Mouse (Mus musculus) myocyte (in vitro differentiated cells): ENCODE results near the gene Myo5c. TPM values are rescaled to one million over a fixed set of nuclear protein-coding genes. Genes with fewer than 3 reads are reported as not detected.
"Not testable (repeated sequence)": the region's sequence is repeated elsewhere in the genome, so short reads cannot be mapped to it uniquely, and the experiment has no call there.

Experiments used
- H3K27me3 ChIP-seq: one replicate; pipeline ENCODE4 v1.6.1; 2011; ENCODE audit not compliant: control insufficient read depth, insufficient read depth, insufficient read length
- H3K36me3 ChIP-seq: one replicate; pipeline ENCODE4 v1.6.1; 2011; ENCODE audit not compliant: control insufficient read depth, insufficient read depth
- H3K4me2 ChIP-seq: one replicate; pipeline ENCODE4 v1.6.1; 2011; ENCODE audit warnings: low read depth, control low read depth
- H3K4me3 ChIP-seq: one replicate; pipeline ENCODE4 v1.5.1; 2011; ENCODE audit warnings: mild to moderate bottlenecking, control low read depth, moderate library complexity
- H3K79me2 ChIP-seq: one replicate; pipeline ENCODE4 v1.6.1; 2011; ENCODE audit not compliant: control insufficient read depth, insufficient read depth
- H3ac ChIP-seq: one replicate; pipeline ENCODE4 v1.6.1; 2011; ENCODE audit not compliant: control insufficient read depth, insufficient read length
- CEBPB ChIP-seq: IDR thresholded peaks from 2 replicates; pipeline ENCODE4 v1.6.1; 2011; ENCODE audit warnings: mild to moderate bottlenecking, moderate library complexity; ENCODE audit not compliant: poor library complexity, insufficient read depth, severe bottlenecking
- E2F4 ChIP-seq: IDR thresholded peaks from one replicate; pipeline ENCODE4 v1.6.1; 2011; ENCODE audit warnings: mild to moderate bottlenecking, control low read depth, moderate library complexity; ENCODE audit not compliant: insufficient read depth
- MAX ChIP-seq: IDR thresholded peaks from one replicate; pipeline ENCODE4 v1.6.1; 2011; ENCODE audit warnings: low read depth, mild to moderate bottlenecking, control low read depth
- MYOD1 ChIP-seq, 3 experiments: IDR thresholded peaks; one replicate each; pipeline ENCODE4 v1.6.1; 2011; ENCODE audit warnings: control low read depth in 2 of 3, low read depth in 2 of 3, mild to moderate bottlenecking in 2 of 3, moderate library complexity in 1 of 3; ENCODE audit not compliant: insufficient read length in 2 of 3, control insufficient read depth in 1 of 3
- MYOG ChIP-seq, 3 experiments: IDR thresholded peaks; one replicate each; pipeline ENCODE4 v1.6.1; 2011; ENCODE audit warnings: control low read depth in 2 of 3, low read depth in 2 of 3, mild to moderate bottlenecking in 2 of 3; ENCODE audit not compliant: insufficient read length in 2 of 3, control insufficient read depth in 1 of 3, insufficient read depth in 1 of 3
- POLR2A ChIP-seq: IDR thresholded peaks from one replicate; pipeline ENCODE4 v1.6.1; 2011; ENCODE audit warnings: low read depth, mild to moderate bottlenecking, control low read depth, moderate library complexity; ENCODE audit not compliant: insufficient read length
- POLR2AphosphoS2 ChIP-seq: IDR thresholded peaks from one replicate; pipeline ENCODE4 v1.6.1; 2011; ENCODE audit warnings: low read depth, control low read depth; ENCODE audit not compliant: insufficient read length
- REST ChIP-seq: IDR thresholded peaks from one replicate; pipeline ENCODE4 v1.6.1; 2011; ENCODE audit warnings: mild to moderate bottlenecking, control low read depth, moderate library complexity; ENCODE audit not compliant: insufficient read depth, insufficient read length
- SRF ChIP-seq: IDR thresholded peaks from one replicate; pipeline ENCODE4 v1.6.1; 2011; ENCODE audit warnings: low read depth; ENCODE audit not compliant: control insufficient read depth, insufficient read length
- TCF12 ChIP-seq: IDR thresholded peaks from one replicate; pipeline ENCODE4 v1.6.1; 2011; ENCODE audit warnings: mild to moderate bottlenecking, control low read depth; ENCODE audit not compliant: poor library complexity, insufficient read depth, severe bottlenecking
- TCF3 ChIP-seq: IDR thresholded peaks from one replicate; pipeline ENCODE4 v1.6.1; 2011; ENCODE audit warnings: low read depth, control low read depth; ENCODE audit not compliant: insufficient read length
- USF1 ChIP-seq: IDR thresholded peaks from one replicate; pipeline ENCODE4 v1.6.1; 2011; ENCODE audit warnings: low read depth, mild to moderate bottlenecking, control low read depth, moderate library complexity
- polyA plus RNA-seq: library from polyadenylated mRNA; unstranded; fragments of >200 nt; fragmentation: generic; extraction: Trizol; gene quantifications from one replicate; pipeline ENCODE4 v1.2.1, GENCODE M21; 2012; ENCODE audit warnings: missing spikeins

Myo5c gene
- polyA plus RNA-seq, 1 experiment, result 0.07 TPM

- no peak overlapping the region for H3K4me2 ChIP-seq
- no peaks in the 10 kb centered on the region for H3K79me2 ChIP-seq
- no peak overlapping the region for H3K4me3 ChIP-seq
- H3ac ChIP-seq, result no peak overlapping the region
- H3K27me3 ChIP-seq, result no peaks in the 10 kb centered on the region
- no peak for TF ChIP-seq E2F4
- TF ChIP-seq SRF, result no peak
- TF ChIP-seq MAX, result no peak
- TF ChIP-seq POLR2A, result no peak
- TF ChIP-seq MYOG (IDR thresholded peaks at IDR 0.05; ENCODE audit: control insufficient read depth in 1 of 3, insufficient read depth in 1 of 3, insufficient read length in 2 of 3, low read depth in 2 of 3), result no peak
- no peak for TF ChIP-seq TCF3
- TF ChIP-seq REST, result no peak
- TF ChIP-seq CEBPB, result no peak
- TF ChIP-seq USF1, result no peak
- TF ChIP-seq POLR2AphosphoS2, result no peak
- TF ChIP-seq TCF12, result no peak
- TF ChIP-seq MYOD1 (IDR thresholded peaks at IDR 0.05; ENCODE audit: control insufficient read depth in 1 of 3, insufficient read length in 2 of 3, low read depth in 2 of 3), result no peak
- H3K36me3 ChIP-seq, result no peaks in the 10 kb centered on the region
These were observed 16.5 kb downstream of the Myo5c start for GRCm38 (mm10) chr9:75248359-75248758.

DNA sequence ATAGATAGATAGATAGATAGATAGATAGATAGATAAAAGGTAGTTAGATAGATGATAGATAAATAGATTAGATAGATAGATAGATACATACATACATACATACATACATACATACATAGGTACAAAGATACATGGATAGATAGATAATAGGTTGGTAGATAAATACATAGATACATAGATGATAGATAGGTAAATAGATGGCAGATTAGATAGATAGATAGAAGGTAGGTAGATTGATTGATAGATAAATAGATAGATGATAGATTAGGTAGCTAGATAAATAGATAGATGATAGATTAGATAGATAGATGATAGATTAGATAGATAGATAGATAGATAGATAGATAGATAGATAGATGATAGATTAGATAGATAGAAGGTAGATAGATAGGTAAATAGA, 17.1 kb downstream of the Myo5c start:
- no peaks in the 10 kb centered on the region for H3K36me3 ChIP-seq
- no peak overlapping the region for H3ac ChIP-seq
- H3K79me2 ChIP-seq, result no peaks in the 10 kb centered on the region
- H3K4me2 ChIP-seq, result no peak overlapping the region
- H3K4me3 ChIP-seq, result no peak overlapping the region
- TF ChIP-seq REST (no peak), E2F4 (no peak), MYOD1 (IDR thresholded peaks at IDR 0.05; ENCODE audit: control insufficient read depth in 1 of 3, insufficient read length in 2 of 3, low read depth in 2 of 3) (no peak), POLR2A (no peak), SRF (no peak), TCF12 (no peak), USF1 (no peak), CEBPB (no peak), POLR2AphosphoS2 (no peak), MYOG (IDR thresholded peaks at IDR 0.05; ENCODE audit: control insufficient read depth in 1 of 3, insufficient read depth in 1 of 3, insufficient read length in 2 of 3, low read depth in 2 of 3) (no peak), MAX (no peak)
- H3K27me3 ChIP-seq, result no peaks in the 10 kb centered on the region

DNA sequence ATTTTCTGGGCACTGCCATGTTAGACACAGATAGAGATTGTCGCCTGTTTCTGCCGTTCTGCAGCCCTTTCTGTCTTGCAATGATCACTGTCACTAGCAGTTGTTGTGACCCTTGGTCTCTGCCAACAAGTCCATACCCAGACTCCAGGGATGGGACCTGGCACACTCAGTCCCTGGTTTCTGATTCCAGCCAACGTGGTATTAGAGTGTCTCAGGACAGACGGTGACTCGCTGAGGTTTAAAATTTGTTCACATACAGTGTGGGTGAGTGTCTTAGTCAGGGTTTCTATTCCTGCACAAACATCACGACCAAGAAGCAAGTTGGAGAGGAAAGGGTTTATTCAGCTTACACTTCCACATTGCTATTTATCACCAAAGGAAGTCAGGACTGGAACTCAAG, 21.3 kb downstream of the Myo5c start:
- H3K4me3 ChIP-seq, H3K79me2 ChIP-seq: not testable (repeated sequence)

GRCm38 (mm10) chr9:75253766-75254165, 21.9 kb downstream of the Myo5c start:
- no peak for TF ChIP-seq POLR2A
- no peak for TF ChIP-seq REST
- no peak for TF ChIP-seq SRF
- TF ChIP-seq TCF3, result peak; percentile 32
- TF ChIP-seq USF1, result no peak
- TF ChIP-seq MYOD1 (IDR thresholded peaks at IDR 0.05; ENCODE audit: control insufficient read depth in 1 of 3, insufficient read length in 2 of 3, low read depth in 2 of 3), result peak; percentile 64 to 85 (median 69)
- no peak for TF ChIP-seq POLR2AphosphoS2
- no peak for TF ChIP-seq MAX
- TF ChIP-seq E2F4, result no peak
- no peak for TF ChIP-seq CEBPB
- peak in 2 of 3 experiments; percentile 49 to 67 for TF ChIP-seq MYOG (IDR thresholded peaks at IDR 0.05; ENCODE audit: control insufficient read depth in 1 of 3, insufficient read depth in 1 of 3, insufficient read length in 2 of 3, low read depth in 2 of 3)
- peak; percentile 71 for TF ChIP-seq TCF12
- Histone ChIP-seq H3ac (no peak overlapping the region), H3K36me3 (no peaks in the 10 kb centered on the region), H3K4me3 (no peak overlapping the region), H3K27me3 (no peaks in the 10 kb centered on the region), H3K4me2 (peak overlapping the region; percentile 60), H3K79me2 (no peaks in the 10 kb centered on the region)

More for the DNA sequence above, 21.3 kb downstream of the Myo5c start:
- H3K4me2 ChIP-seq, result peak overlapping the region; percentile 15
- H3K36me3 ChIP-seq, H3ac ChIP-seq, H3K27me3 ChIP-seq: not testable (repeated sequence)

GRCm38 (mm10) chr9:75254196-75254955, 22.6 kb downstream of the Myo5c start:
- H3K27me3 ChIP-seq, result no peaks in the 10 kb centered on the region
- no peaks in the 10 kb centered on the region for H3K36me3 ChIP-seq
- TF ChIP-seq MYOG (IDR thresholded peaks at IDR 0.05; ENCODE audit: control insufficient read depth in 1 of 3, insufficient read depth in 1 of 3, insufficient read length in 2 of 3, low read depth in 2 of 3) (peak; percentile 30 to 84 (median 84)), MYOD1 (IDR thresholded peaks at IDR 0.05; ENCODE audit: control insufficient read depth in 1 of 3, insufficient read length in 2 of 3, low read depth in 2 of 3) (peak in 2 of 3 experiments; percentile 71 to 87), TCF12 (no peak), TCF3 (no peak), POLR2A (no peak), USF1 (no peak), POLR2AphosphoS2 (no peak), CEBPB (no peak), REST (no peak), SRF (no peak), MAX (no peak), E2F4 (no peak)
- no peak overlapping the region for H3ac ChIP-seq
- H3K79me2 ChIP-seq, result no peaks in the 10 kb centered on the region
- H3K4me3 ChIP-seq, result no peak overlapping the region
- H3K4me2 ChIP-seq, result peak overlapping the region; percentile 60
